Mouse (Mus musculus) heart, postnatal 0 days (tissue): ENCODE results near the gene Plcb3. TPM values are rescaled to one million over a fixed set of nuclear protein-coding genes. Genes with fewer than 3 reads are reported as not detected.
"Not testable (repeated sequence)": the region's sequence is repeated elsewhere in the genome, so short reads cannot be mapped to it uniquely, and the experiment has no call there.

Experiments used
- ATAC-seq: fragments of 200-750 bp; cut with Nextera tagmentation; 2 replicates; pipeline ENCODE4 v1.8.0; 2017; ENCODE audit warnings: low read depth, moderate number of reproducible peaks, moderate library complexity; ENCODE audit not compliant: insufficient read depth
- DNase-seq: peaks from one replicate; pipeline ENCODE4 v3.0.0-alpha.2; 2016; ENCODE audit warnings: low spot score
- H3K27ac ChIP-seq: fragments of 300-500 bp; sonication (generic); 2 replicates; pipeline ENCODE4 v1.5.1; 2014; ENCODE audit warnings: low read depth, mild to moderate bottlenecking
- H3K27me3 ChIP-seq: fragments of 300-500 bp; sonication (generic); 2 replicates; pipeline ENCODE4 v1.6.1; 2014; ENCODE audit warnings: low read length, mixed read lengths; ENCODE audit not compliant: control insufficient read depth, insufficient read depth
- H3K36me3 ChIP-seq: fragments of 300-500 bp; sonication (generic); replicated peaks from 2 replicates; pipeline ENCODE4 v1.6.1; 2014; ENCODE audit warnings: low read length, mixed read lengths; ENCODE audit not compliant: control insufficient read depth, insufficient read depth
- H3K4me1 ChIP-seq: fragments of 300-500 bp; sonication (generic); 2 replicates; pipeline ENCODE4 v1.6.1; 2014; ENCODE audit warnings: antibody characterized with exemption; ENCODE audit not compliant: control insufficient read depth, insufficient read depth
- H3K4me2 ChIP-seq: fragments of 300-500 bp; sonication (generic); 2 replicates; pipeline ENCODE4 v1.6.1; 2014; ENCODE audit warnings: low read depth, mild to moderate bottlenecking, low read length, moderate library complexity
- H3K4me3 ChIP-seq: fragments of 300-500 bp; sonication (generic); 2 replicates; pipeline ENCODE4 v1.5.1; 2014; ENCODE audit warnings: low read depth, low read length
- H3K9ac ChIP-seq: fragments of 300-500 bp; sonication (generic); replicated peaks from 2 replicates; pipeline ENCODE4 v1.6.1; 2014; ENCODE audit warnings: low read depth, low read length, mixed read lengths
- H3K9me3 ChIP-seq: fragments of 300-500 bp; sonication (generic); replicated peaks from 2 replicates; pipeline ENCODE4 v1.6.1; 2016; ENCODE audit warnings: low read length; ENCODE audit not compliant: control insufficient read depth
- CTCF ChIP-seq: IDR thresholded peaks from 2 replicates; pipeline ENCODE4 v1.5.1; 2016; ENCODE audit warnings: antibody characterized with exemption, control low read depth, low read depth
- EP300 ChIP-seq: IDR thresholded peaks from 2 replicates; pipeline ENCODE4 v1.6.1; 2016; ENCODE audit warnings: antibody characterized with exemption, low read depth
- WGBS: fragments of 180-500 bp; shearing (Covaris S2); extraction: QIAGEN DNeasy Blood & Tissue Kit; methylation state at CpG from one replicate; pipeline ENCODE4 v1.1.7; 2014; 5-methylcytosine and 5-hydroxymethylcytosine counted together
- polyA plus RNA-seq: library from polyadenylated mRNA; unstranded; fragments of >200 nt; fragmentation: Nextera tagmentation; extraction: Ambion mirVana; gene quantifications from 2 replicates; pipeline ENCODE4 v1.2.1, GENCODE M21; 2015
- total RNA-seq: library from RNA; depleted of rRNA; stranded (reverse); fragments of >200 nt; gene quantifications from 2 replicates; pipeline ENCODE4 v1.2.3, GENCODE M21; 2014; ENCODE audit warnings: low replicate concordance

The Plcb3 gene
- total and polyA plus RNA-seq, 2 experiments from 2014 or later: 8.3 to 24.9 TPM

DNA sequence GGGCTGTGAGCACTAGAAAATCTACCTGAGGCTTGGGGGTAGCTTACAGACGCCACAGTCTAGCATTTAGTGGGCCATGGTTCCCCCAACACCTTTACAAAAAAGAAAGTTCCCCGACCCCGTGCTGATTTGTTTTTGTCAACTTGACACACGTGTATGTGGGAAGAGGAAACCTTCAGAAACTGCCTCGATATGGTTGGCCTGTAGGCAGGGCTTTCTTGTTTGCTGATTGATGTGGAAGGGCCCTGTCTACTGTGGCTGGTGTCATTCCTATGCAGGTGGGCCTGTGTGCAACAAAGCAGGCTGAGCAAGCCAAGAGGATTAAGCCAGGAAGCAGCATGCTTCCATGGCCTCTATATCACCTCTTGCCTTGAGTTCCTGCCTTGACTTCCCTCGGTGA, 63.2 kb downstream of the Plcb3 start:
- no peak for ATAC-seq
- H3K36me3 ChIP-seq: peaks cover 30% of the 10 kb centered on the region
- H3K4me2 ChIP-seq: no peak overlapping the region
- H3K4me1 ChIP-seq: peaks cover 7% of the 10 kb centered on the region
- no peak for DNase-seq
- H3K9me3 ChIP-seq: no peaks in the 10 kb centered on the region
- H3K27ac ChIP-seq: no peak overlapping the region
- no peaks in the 10 kb centered on the region for H3K27me3 ChIP-seq
- TF ChIP-seq CTCF: no peak
- no peak for TF ChIP-seq EP300
- 77% methylated on average over 6 of the region's 6 CpGs for WGBS
- H3K9ac ChIP-seq: no peak overlapping the region
- H3K4me3 ChIP-seq: no peak overlapping the region

DNA sequence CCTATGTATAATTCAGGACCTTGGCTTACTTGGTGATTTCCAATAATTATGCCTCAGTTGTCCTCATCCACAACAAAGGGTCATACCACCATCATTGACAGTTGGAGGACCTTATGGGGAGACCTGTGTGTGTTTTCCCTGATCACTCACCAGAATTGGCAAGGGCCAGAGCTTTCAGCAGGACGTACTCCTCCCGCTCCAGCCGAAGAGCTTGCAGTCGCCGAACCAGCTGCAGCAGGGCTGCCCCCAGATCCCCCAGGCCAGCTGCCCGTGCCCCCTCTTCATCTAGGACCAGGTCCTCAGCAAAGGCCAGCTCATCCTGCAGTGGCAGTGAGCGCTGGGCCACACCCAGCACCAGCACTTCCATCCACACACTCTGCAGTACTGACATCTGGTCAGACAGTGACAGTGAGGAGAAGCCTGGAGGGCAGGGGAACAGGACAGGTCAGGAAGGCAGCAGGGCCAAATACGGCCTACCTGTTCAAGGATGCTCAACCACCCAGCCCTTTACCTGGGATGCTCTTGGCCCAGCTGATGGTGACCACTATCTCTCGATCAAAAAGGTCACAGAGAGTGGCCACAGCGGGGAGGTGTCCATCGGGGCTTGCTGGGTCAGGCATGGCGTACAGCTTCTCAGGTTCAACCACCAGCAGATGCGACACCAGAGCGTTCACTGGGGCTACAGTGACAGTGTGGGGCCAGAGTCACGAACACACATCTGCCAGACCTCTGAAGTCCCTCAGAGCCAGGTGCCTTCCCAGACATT, 63.9 kb downstream of the Plcb3 start:
- no peak for DNase-seq
- no peaks in the 10 kb centered on the region for H3K9me3 ChIP-seq
- no peaks in the 10 kb centered on the region for H3K27me3 ChIP-seq
- H3K4me2 ChIP-seq: no peak overlapping the region
- H3K4me3 ChIP-seq: no peak overlapping the region
- peaks cover 12% of the 10 kb centered on the region for H3K4me1 ChIP-seq
- no peak for TF ChIP-seq EP300
- TF ChIP-seq CTCF: no peak
- H3K27ac ChIP-seq: no peak overlapping the region
- peaks cover 30% of the 10 kb centered on the region for H3K36me3 ChIP-seq
- WGBS: 92% methylated on average over 15 of the region's 15 CpGs
- H3K9ac ChIP-seq: no peak overlapping the region
- ATAC-seq: no peak

DNA sequence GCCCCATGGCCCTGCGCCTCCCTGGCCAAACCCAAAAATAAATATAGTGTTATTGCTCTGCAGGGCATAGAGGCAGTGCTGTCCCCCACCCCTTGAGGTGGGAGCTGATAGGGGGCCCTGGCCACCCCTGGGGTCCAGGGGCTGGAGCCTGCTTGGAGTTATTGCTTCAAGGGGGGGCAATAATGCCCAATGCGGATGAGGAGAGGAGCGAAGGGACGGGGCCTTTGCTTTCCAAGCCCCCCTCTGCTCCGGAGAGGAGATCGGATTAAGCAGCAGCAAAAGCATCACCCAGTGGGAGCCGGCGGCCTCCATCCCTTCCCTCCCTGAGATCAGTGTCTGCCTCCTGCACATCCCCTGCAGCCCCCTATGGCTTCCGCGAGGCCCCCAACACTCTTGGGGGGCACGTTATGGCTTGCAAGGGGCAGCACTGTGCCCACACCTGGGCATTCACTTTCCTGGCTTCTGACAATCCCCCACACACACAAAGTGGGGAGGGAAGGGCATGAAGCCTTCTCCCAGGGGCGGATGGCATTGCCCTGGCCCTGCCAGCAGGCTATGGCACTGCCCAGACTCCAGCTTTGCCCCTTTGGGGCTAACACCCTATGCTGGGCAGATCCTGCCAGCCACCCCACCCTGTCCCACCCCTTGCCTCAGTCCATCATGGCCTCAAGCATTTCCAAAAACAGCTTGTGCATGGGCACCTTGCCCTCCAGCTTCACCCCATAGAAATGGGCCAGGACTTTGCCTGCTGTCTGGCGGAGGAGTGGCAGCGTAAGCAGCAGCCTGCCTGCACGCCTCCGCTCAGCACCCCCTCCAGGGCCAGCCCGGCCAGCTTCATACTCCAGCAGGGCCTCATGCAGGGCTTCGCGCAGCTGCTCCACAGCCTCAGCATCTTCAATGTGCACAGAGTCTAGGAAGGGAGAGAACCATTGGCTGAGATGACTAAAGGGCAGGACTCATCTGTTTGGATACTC, 64.9 kb downstream of the Plcb3 start:
- Histone ChIP-seq H3K36me3 (peaks cover 38% of the 10 kb centered on the region), H3K4me3 (no peak overlapping the region), H3K4me2 (peak overlapping the region; percentile 73; the same call in 1 of the 2 replicates), H3K9me3 (no peaks in the 10 kb centered on the region), H3K27me3 (no peaks in the 10 kb centered on the region), H3K9ac (no peak overlapping the region), H3K4me1 (peaks cover 12% of the 10 kb centered on the region), H3K27ac (no peak overlapping the region)
- DNase-seq (no peak), ATAC-seq (no peak)
- 77% methylated on average over 19 of the region's 19 CpGs for WGBS
- no peak for TF ChIP-seq EP300
- TF ChIP-seq CTCF: no peak

DNA sequence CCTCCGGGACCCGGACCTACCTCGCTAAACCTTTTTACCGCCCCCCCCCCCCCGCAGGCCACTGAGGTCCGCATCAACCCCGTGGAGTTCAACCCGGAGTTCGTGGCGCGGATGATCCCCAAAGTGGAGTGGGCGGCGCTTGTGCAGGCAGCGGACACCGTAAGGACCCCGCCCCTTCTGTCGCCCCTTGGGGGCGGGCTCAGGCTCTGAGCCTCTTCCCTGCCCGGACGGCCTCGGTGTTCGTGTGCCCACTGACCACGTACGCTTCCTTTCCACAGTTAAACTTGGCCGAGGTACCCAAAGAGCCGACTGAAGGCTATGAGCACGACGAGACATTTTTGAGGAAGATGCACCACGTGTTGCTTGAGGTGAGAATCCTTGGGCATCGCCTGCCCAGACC, 66.0 kb downstream of the Plcb3 start:
- Histone ChIP-seq H3K36me3 (peaks cover 48% of the 10 kb centered on the region), H3K4me1 (peaks cover 12% of the 10 kb centered on the region), H3K27ac (peak overlapping the region; percentile 99), H3K4me3 (peak overlapping the region; percentile 71), H3K4me2 (peak overlapping the region; percentile 73), H3K9ac (peak overlapping the region; percentile 66)
- DNase-seq, H3K9me3 ChIP-seq, H3K27me3 ChIP-seq: not testable (repeated sequence)
- ATAC-seq: peak; percentile 15
- whole genome bisulfite sequencing: 1% methylated on average over 29 of the region's 30 CpGs

DNA sequence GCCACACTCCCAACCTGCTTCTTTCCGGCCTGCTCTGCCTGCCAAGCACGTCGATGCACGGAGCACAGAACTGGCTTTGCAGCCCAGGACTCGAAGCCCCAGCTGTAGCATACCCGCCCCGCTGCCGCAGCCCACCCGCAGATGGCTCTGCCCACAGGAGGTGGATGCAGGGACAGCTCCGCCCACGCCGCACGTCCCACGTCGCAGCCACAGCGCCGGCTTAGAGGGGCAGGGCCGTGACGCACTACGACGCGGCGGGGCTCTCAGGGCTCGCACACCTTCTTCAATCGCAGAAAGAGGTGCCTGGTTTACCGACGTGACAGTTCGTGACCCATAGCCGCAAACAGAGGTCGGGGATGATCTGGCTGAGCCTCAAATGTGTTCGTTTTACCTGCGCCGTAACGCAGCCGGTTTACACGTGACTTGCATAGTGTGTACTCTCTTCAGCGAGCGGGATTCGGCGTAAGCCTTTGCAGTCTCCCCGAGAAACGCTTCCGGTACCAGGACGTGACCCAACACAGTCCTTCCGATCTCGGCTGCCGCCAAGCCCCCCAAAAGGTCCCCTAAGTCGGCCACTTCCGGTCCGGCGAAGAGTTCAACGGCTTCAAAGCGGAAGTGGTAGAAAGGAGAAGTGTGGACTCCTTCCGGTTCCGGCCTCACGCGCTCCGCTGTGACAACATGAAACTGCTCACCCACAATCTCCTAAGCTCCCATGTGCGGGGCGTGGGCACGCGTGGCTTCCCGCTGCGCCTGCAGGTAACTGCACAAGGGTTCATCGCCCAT, 66.6 kb downstream of the Plcb3 start, which contains the start of the genes Trmt112 and Prdx5:
TSS of gene Trmt112 (plus strand) at position 192 of the 783 bp plus-strand sequence.
TSS of gene Prdx5 (minus strand) at position 600 of the 783 bp plus-strand sequence.
- Histone ChIP-seq H3K27ac (peak within 1 kb of the TSS; percentile 99), H3K9ac (peak within 1 kb of the TSS; percentile 66), H3K4me3 (peak within 1 kb of the TSS; percentile 71), H3K27me3 (no peaks in the 10 kb centered on the region), H3K4me1 (peaks cover 12% of the 10 kb centered on the region), H3K36me3 (peaks cover 54% of the 10 kb centered on the region), H3K9me3 (no peaks in the 10 kb centered on the region), H3K4me2 (peak within 1 kb of the TSS; percentile 73)
- ATAC-seq: peak; percentile 90
- TF ChIP-seq CTCF (peak; percentile 22), EP300 (peak; percentile 84)
- under 1% methylated on average over 65 of the region's 65 CpGs for WGBS
- DNase-seq: peak; percentile 95
